Mouse (Mus musculus): ENCODE results near the gene Slc25a13. TPM values are rescaled to one million over a fixed set of nuclear protein-coding genes. Genes with fewer than 3 reads are reported as not detected.

The Slc25a13 gene
- polyA plus RNA-seq (2015; fragmentation: Nextera tagmentation; extraction: Ambion mirVana) = 48.4 and 48.8 TPM in 2 replicates

- H3K4me2 ChIP-seq (replicated peaks; ENCODE audit: low read depth, low read length) = peak within 1 kb of the TSS; percentile 85
- peak within 1 kb of the TSS; percentile 70 for H3K27ac ChIP-seq (ENCODE audit: low read length)
- WGBS = under 1% methylated on average over 51 of the region's 51 CpGs
Measured at GRCm38 (mm10) chr6:6216507-6217285, at the start of gene Slc25a13. Slc25a13 (minus strand) TSS chr6:6217173.

GRCm38 (mm10) chr6:6265761-6266160 lies 48.8 kb upstream of the Slc25a13 start:
- Histone ChIP-seq H3K9me3 (ENCODE audit: low read length) (no peaks in the 10 kb centered on the region), H3K4me1 (ENCODE audit: insufficient read depth, low read length) (no peaks in the 10 kb centered on the region), H3K27ac (ENCODE audit: low read length) (no peak overlapping the region), H3K27me3 (ENCODE audit: insufficient read depth, low read length) (no peaks in the 10 kb centered on the region), H3K4me2 (replicated peaks; ENCODE audit: low read depth, low read length) (no peak overlapping the region), H3K36me3 (ENCODE audit: insufficient read depth, low read length) (no peaks in the 10 kb centered on the region), H3K9ac (replicated peaks; ENCODE audit: low read length) (no peak overlapping the region), H3K4me3 (ENCODE audit: low read length) (no peak overlapping the region)
- ATAC-seq (ENCODE audit: low FRiP score, low TSS enrichment) = no peak
- WGBS = 77% methylated on average over 7 of the region's 7 CpGs

More at GRCm38 (mm10) chr6:6216507-6217285, at the start of gene Slc25a13:
- H3K4me1 ChIP-seq (ENCODE audit: insufficient read depth, low read length) = peaks cover 23% of the 10 kb centered on the region
- H3K27me3 ChIP-seq (ENCODE audit: insufficient read depth, low read length) = no peaks in the 10 kb centered on the region
- peak; percentile 98 for ATAC-seq (ENCODE audit: low FRiP score, low TSS enrichment)
- H3K9ac ChIP-seq (replicated peaks; ENCODE audit: low read length) = peak within 1 kb of the TSS; percentile 87
- no peaks in the 10 kb centered on the region for H3K36me3 ChIP-seq (ENCODE audit: insufficient read depth, low read length)
- peak within 1 kb of the TSS; percentile 81 for H3K4me3 ChIP-seq (ENCODE audit: low read length)
- H3K9me3 ChIP-seq (ENCODE audit: low read length) = no peaks in the 10 kb centered on the region

GRCm38 (mm10) chr6:6263293-6263911 lies 46.4 kb upstream of the Slc25a13 start:
- H3K4me3 ChIP-seq (ENCODE audit: low read length) = no peak overlapping the region
- no peak overlapping the region for H3K27ac ChIP-seq (ENCODE audit: low read length)
- H3K9me3 ChIP-seq (ENCODE audit: low read length) = no peaks in the 10 kb centered on the region
- no peak overlapping the region for H3K4me2 ChIP-seq (replicated peaks; ENCODE audit: low read depth, low read length)
- H3K4me1 ChIP-seq (ENCODE audit: insufficient read depth, low read length) = no peaks in the 10 kb centered on the region
- no peaks in the 10 kb centered on the region for H3K36me3 ChIP-seq (ENCODE audit: insufficient read depth, low read length)
- no peaks in the 10 kb centered on the region for H3K27me3 ChIP-seq (ENCODE audit: insufficient read depth, low read length)
- ATAC-seq (ENCODE audit: low FRiP score, low TSS enrichment) = no peak
- no peak overlapping the region for H3K9ac ChIP-seq (replicated peaks; ENCODE audit: low read length)
- WGBS = 81% methylated on average over 4 of the region's 4 CpGs

- 22% methylated on average over 4 of the region's 4 CpGs for WGBS
- Histone ChIP-seq H3K27ac (ENCODE audit: low read length) (no peak overlapping the region), H3K9me3 (ENCODE audit: low read length) (no peaks in the 10 kb centered on the region), H3K4me3 (ENCODE audit: low read length) (no peak overlapping the region), H3K4me2 (replicated peaks; ENCODE audit: low read depth, low read length) (no peak overlapping the region), H3K36me3 (ENCODE audit: insufficient read depth, low read length) (no peaks in the 10 kb centered on the region), H3K9ac (replicated peaks; ENCODE audit: low read length) (no peak overlapping the region), H3K4me1 (ENCODE audit: insufficient read depth, low read length) (no peaks in the 10 kb centered on the region), H3K27me3 (ENCODE audit: insufficient read depth, low read length) (no peaks in the 10 kb centered on the region)
- ATAC-seq (ENCODE audit: low FRiP score, low TSS enrichment) = no peak
Measured at GRCm38 (mm10) chr6:6260917-6261316, 43.9 kb upstream of the Slc25a13 start.

GRCm38 (mm10) chr6:6248500-6248899 lies 31.5 kb upstream of the Slc25a13 start:
- Histone ChIP-seq H3K27me3 (ENCODE audit: insufficient read depth, low read length) (no peaks in the 10 kb centered on the region), H3K36me3 (ENCODE audit: insufficient read depth, low read length) (no peaks in the 10 kb centered on the region), H3K4me2 (replicated peaks; ENCODE audit: low read depth, low read length) (no peak overlapping the region), H3K27ac (ENCODE audit: low read length) (no peak overlapping the region), H3K9me3 (ENCODE audit: low read length) (no peaks in the 10 kb centered on the region), H3K4me3 (ENCODE audit: low read length) (no peak overlapping the region), H3K9ac (replicated peaks; ENCODE audit: low read length) (no peak overlapping the region), H3K4me1 (ENCODE audit: insufficient read depth, low read length) (no peaks in the 10 kb centered on the region)
- ATAC-seq (ENCODE audit: low FRiP score, low TSS enrichment) = no peak
- 51% methylated on average over 7 of the region's 7 CpGs for WGBS

- no peak overlapping the region for H3K27ac ChIP-seq (ENCODE audit: low read length)
- H3K9me3 ChIP-seq (ENCODE audit: low read length) = no peaks in the 10 kb centered on the region
- no peaks in the 10 kb centered on the region for H3K4me1 ChIP-seq (ENCODE audit: insufficient read depth, low read length)
- no peaks in the 10 kb centered on the region for H3K36me3 ChIP-seq (ENCODE audit: insufficient read depth, low read length)
- no peak overlapping the region for H3K4me2 ChIP-seq (replicated peaks; ENCODE audit: low read depth, low read length)
- ATAC-seq (ENCODE audit: low FRiP score, low TSS enrichment) = no peak
- H3K27me3 ChIP-seq (ENCODE audit: insufficient read depth, low read length) = no peaks in the 10 kb centered on the region
- 84% methylated on average over 1 of the region's 1 CpGs for WGBS
- H3K4me3 ChIP-seq (ENCODE audit: low read length) = no peak overlapping the region
- H3K9ac ChIP-seq (replicated peaks; ENCODE audit: low read length) = no peak overlapping the region
Measured at GRCm38 (mm10) chr6:6243828-6244227, 26.9 kb upstream of the Slc25a13 start.

- ATAC-seq (ENCODE audit: low FRiP score, low TSS enrichment) = no peak
- no peaks in the 10 kb centered on the region for H3K36me3 ChIP-seq (ENCODE audit: insufficient read depth, low read length)
- WGBS = 68% methylated on average over 7 of the region's 7 CpGs
Measured at GRCm38 (mm10) chr6:6242114-6242513, 25.1 kb upstream of the Slc25a13 start.

GRCm38 (mm10) chr6:6236788-6237298 lies 19.9 kb upstream of the Slc25a13 start:
- Histone ChIP-seq H3K4me1 (ENCODE audit: insufficient read depth, low read length) (no peaks in the 10 kb centered on the region), H3K4me3 (ENCODE audit: low read length) (no peak overlapping the region), H3K9me3 (ENCODE audit: low read length) (no peaks in the 10 kb centered on the region), H3K27me3 (ENCODE audit: insufficient read depth, low read length) (no peaks in the 10 kb centered on the region), H3K27ac (ENCODE audit: low read length) (no peak overlapping the region), H3K36me3 (ENCODE audit: insufficient read depth, low read length) (no peaks in the 10 kb centered on the region), H3K9ac (replicated peaks; ENCODE audit: low read length) (no peak overlapping the region), H3K4me2 (replicated peaks; ENCODE audit: low read depth, low read length) (no peak overlapping the region)
- ATAC-seq (ENCODE audit: low FRiP score, low TSS enrichment) = no peak
- WGBS = 92% methylated on average over 2 of the region's 2 CpGs

More at GRCm38 (mm10) chr6:6242114-6242513, 25.1 kb upstream of the Slc25a13 start:
- Histone ChIP-seq H3K4me1 (ENCODE audit: insufficient read depth, low read length) (no peaks in the 10 kb centered on the region), H3K27me3 (ENCODE audit: insufficient read depth, low read length) (no peaks in the 10 kb centered on the region), H3K4me3 (ENCODE audit: low read length) (no peak overlapping the region), H3K9me3 (ENCODE audit: low read length) (no peaks in the 10 kb centered on the region), H3K27ac (ENCODE audit: low read length) (no peak overlapping the region), H3K9ac (replicated peaks; ENCODE audit: low read length) (no peak overlapping the region), H3K4me2 (replicated peaks; ENCODE audit: low read depth, low read length) (no peak overlapping the region)

GRCm38 (mm10) chr6:6230262-6230661 lies 13.3 kb upstream of the Slc25a13 start:
- WGBS = 80% methylated on average over 2 of the region's 2 CpGs
- no peaks in the 10 kb centered on the region for H3K4me1 ChIP-seq (ENCODE audit: insufficient read depth, low read length)
- no peak overlapping the region for H3K9ac ChIP-seq (replicated peaks; ENCODE audit: low read length)
- H3K9me3 ChIP-seq (ENCODE audit: low read length) = no peaks in the 10 kb centered on the region
- H3K4me2 ChIP-seq (replicated peaks; ENCODE audit: low read depth, low read length) = no peak overlapping the region
- H3K27me3 ChIP-seq (ENCODE audit: insufficient read depth, low read length) = no peaks in the 10 kb centered on the region
- no peak for ATAC-seq (ENCODE audit: low FRiP score, low TSS enrichment)
- H3K36me3 ChIP-seq (ENCODE audit: insufficient read depth, low read length) = no peaks in the 10 kb centered on the region
- H3K27ac ChIP-seq (ENCODE audit: low read length) = no peak overlapping the region
- no peak overlapping the region for H3K4me3 ChIP-seq (ENCODE audit: low read length)

GRCm38 (mm10) chr6:6222721-6223120 lies 5.7 kb upstream of the Slc25a13 start:
- Histone ChIP-seq H3K4me3 (ENCODE audit: low read length) (no peak overlapping the region), H3K27ac (ENCODE audit: low read length) (no peak overlapping the region), H3K9ac (replicated peaks; ENCODE audit: low read length) (no peak overlapping the region), H3K36me3 (ENCODE audit: insufficient read depth, low read length) (no peaks in the 10 kb centered on the region), H3K4me2 (replicated peaks; ENCODE audit: low read depth, low read length) (no peak overlapping the region), H3K9me3 (ENCODE audit: low read length) (no peaks in the 10 kb centered on the region), H3K27me3 (ENCODE audit: insufficient read depth, low read length) (no peaks in the 10 kb centered on the region), H3K4me1 (ENCODE audit: insufficient read depth, low read length) (no peaks in the 10 kb centered on the region)
- WGBS = 74% methylated on average over 7 of the region's 7 CpGs
- no peak for ATAC-seq (ENCODE audit: low FRiP score, low TSS enrichment)

Measured in kidney, embryonic 16.5 days (tissue).